Comparison of ENCODE assay signal across 9 mouse cellular contexts in genomic region chr12:100529172-100529571, GRCm38 (mm10). TPM values are rescaled to one million over a fixed set of nuclear protein-coding genes. Genes with fewer than 3 reads are reported as not detected.
DNase-seq lines count a peak whose midpoint lies in the region; ATAC-seq lines count a peak whose summit lies in the region.
"Had no signal": no experiment of that assay in that cellular context is flagged by ENCODE, and none has a peak within 500 bp of the region (broad histone marks: within the 10 kb centered on the region; RNA-seq: fewer than 3 reads in every experiment).

No protein-coding gene starts in this region.

- no peaks in the 10 kb centered on the region for H3K9me3 ChIP-seq in limb, embryonic 10.5 days (replicated peaks)
- no peaks in the 10 kb centered on the region for H3K9me3 ChIP-seq in hindbrain, embryonic 13.5 days
- H3K9me3 ChIP-seq: lung, embryonic 15.5 days had no signal

- H3K27me3 ChIP-seq in limb, embryonic 10.5 days (ENCODE audit: low read depth, poor library complexity, severe bottlenecking) = no peaks in the 10 kb centered on the region
- H3K27me3 ChIP-seq in hindbrain, embryonic 13.5 days = no peaks in the 10 kb centered on the region
- H3K27me3 ChIP-seq: lung, embryonic 15.5 days had no signal

- H3K9ac ChIP-seq in hindbrain, embryonic 13.5 days = no peak overlapping the region
- H3K9ac ChIP-seq: lung, embryonic 15.5 days had no signal

- H3K27ac ChIP-seq in limb, embryonic 10.5 days = peak overlapping the region; percentile 33; the same call in 1 of the 2 replicates
- H3K27ac ChIP-seq in hindbrain, embryonic 13.5 days = no peak overlapping the region
- H3K27ac ChIP-seq: lung, embryonic 15.5 days had no signal

- H3K4me2 ChIP-seq in hindbrain, embryonic 13.5 days = no peak overlapping the region
- H3K4me2 ChIP-seq: lung, embryonic 15.5 days had no signal

- H3K4me1 ChIP-seq in limb, embryonic 10.5 days = peaks cover 41% of the 10 kb centered on the region
- peaks cover 35% of the 10 kb centered on the region for H3K4me1 ChIP-seq in hindbrain, embryonic 13.5 days (replicated peaks)

- no peak for ATAC-seq in hindbrain, embryonic 13.5 days (ENCODE audit: low FRiP score)

- H3K4me3 ChIP-seq in limb, embryonic 10.5 days = no peak overlapping the region
- no peak overlapping the region for H3K4me3 ChIP-seq in hindbrain, embryonic 13.5 days
- H3K4me3 ChIP-seq: lung, embryonic 15.5 days had no signal

- H3K36me3 ChIP-seq in limb, embryonic 10.5 days = no peaks in the 10 kb centered on the region
- no peaks in the 10 kb centered on the region for H3K36me3 ChIP-seq in hindbrain, embryonic 13.5 days
- H3K36me3 ChIP-seq: lung, embryonic 15.5 days had no signal

- DNase-seq in right cerebral cortex, postnatal 10 days (ENCODE audit: low spot score in 2 of 2) = peak; percentile 54 to 66
- DNase-seq in right cerebral cortex, postnatal 4 days = no peak
- peak; percentile 85 for DNase-seq in adrenal gland, postnatal 25 days
- DNase-seq in heart, adult 9 months (ENCODE audit: low spot score in 2 of 2) = peak; percentile 76 to 82
- DNase-seq in limb, embryonic 10.5 days (ENCODE audit: low spot score) = peak; percentile 61
- DNase-seq in testis, postnatal 10 days (ENCODE audit: low spot score) = peak; percentile 70
- DNase-seq in frontal cortex, postnatal 36 days (ENCODE audit: low spot score in 2 of 2) = no peak

- 18% methylated on average over 8 of the region's 8 CpGs for WGBS in limb, embryonic 10.5 days
- 19% methylated on average over 8 of the region's 8 CpGs for WGBS in hindbrain, embryonic 13.5 days

RNA-seq across cellular contexts. Expression of gene Ttc7b, which starts 8.5 kb away (rescaled TPM):
- 72.3 and 92.8 TPM in 2 replicates for total RNA-seq in adrenal gland, postnatal 25 days (2021)
- 4.3 and 4.7 TPM in 2 replicates for polyA plus RNA-seq in limb, embryonic 10.5 days (2016; fragmentation: Nextera tagmentation; extraction: Ambion mirVana)
- 6.9 and 7.3 TPM in 2 replicates for polyA plus RNA-seq in hindbrain, embryonic 13.5 days (2015; fragmentation: Nextera tagmentation; extraction: Ambion mirVana)

Comparison
In these comparisons a context has a peak if more than half of its experiments do, and no peak if none do; other contexts are left out.
1. DNase-seq: peak in right cerebral cortex, postnatal 10 days (2 of 2), adrenal gland, postnatal 25 days (single experiment), heart, adult 9 months (2 of 2), limb, embryonic 10.5 days (single experiment) and testis, postnatal 10 days (single experiment); none in right cerebral cortex, postnatal 4 days (single experiment) and frontal cortex, postnatal 36 days (0 of 2).